Mouse (Mus musculus) Muller cell, postnatal 12 days (primary cell): ENCODE measurements around the gene Erc2.
A peak's percentile ranks its signal among the peaks of the same experiment; 100 is the strongest.

Experiments
- DNase-seq: peaks from one replicate; pipeline ENCODE4 v3.0.0-alpha.2; 2015; ENCODE audit errors: inconsistent ontology term

Gene Erc2

GRCm38 (mm10) chr14:28288926-28289325 lies 666.7 kb downstream of the Erc2 start:
- no peak for DNase-seq

DNA sequence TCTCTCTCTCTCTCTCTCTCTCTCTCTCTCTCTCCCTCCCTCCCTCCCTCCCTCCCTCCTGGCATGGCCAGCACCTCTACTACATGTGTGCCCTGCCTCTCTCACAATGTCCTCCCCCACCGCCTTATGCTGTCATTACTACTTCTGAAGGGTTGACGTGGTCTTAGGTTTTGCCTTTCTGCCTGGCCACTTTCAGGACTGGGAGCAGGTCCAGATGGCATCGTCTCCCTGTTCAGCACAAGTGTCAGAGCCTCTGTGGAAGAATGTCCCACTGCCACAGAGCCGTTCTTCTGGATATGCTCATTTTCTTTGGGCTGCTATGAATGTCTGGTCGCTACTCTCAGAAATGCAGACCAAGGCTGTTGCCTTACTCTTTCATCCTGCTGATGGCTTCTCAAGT lies 671.7 kb downstream of the Erc2 start:
- no peak for DNase-seq

GRCm38 (mm10) chr14:28295145-28295544 lies 672.9 kb downstream of the Erc2 start:
- DNase-seq: no peak

GRCm38 (mm10) chr14:28300095-28300494 lies 677.9 kb downstream of the Erc2 start:
- no peak for DNase-seq

GRCm38 (mm10) chr14:28301251-28301650 lies 679.0 kb downstream of the Erc2 start:
- DNase-seq: no peak

GRCm38 (mm10) chr14:28304131-28304530 lies 681.9 kb downstream of the Erc2 start:
- no peak for DNase-seq

GRCm38 (mm10) chr14:28308661-28309060 lies 686.4 kb downstream of the Erc2 start:
- no peak for DNase-seq

- DNase-seq: no peak
Measured at GRCm38 (mm10) chr14:28316851-28317250, 694.6 kb downstream of the Erc2 start.

DNA sequence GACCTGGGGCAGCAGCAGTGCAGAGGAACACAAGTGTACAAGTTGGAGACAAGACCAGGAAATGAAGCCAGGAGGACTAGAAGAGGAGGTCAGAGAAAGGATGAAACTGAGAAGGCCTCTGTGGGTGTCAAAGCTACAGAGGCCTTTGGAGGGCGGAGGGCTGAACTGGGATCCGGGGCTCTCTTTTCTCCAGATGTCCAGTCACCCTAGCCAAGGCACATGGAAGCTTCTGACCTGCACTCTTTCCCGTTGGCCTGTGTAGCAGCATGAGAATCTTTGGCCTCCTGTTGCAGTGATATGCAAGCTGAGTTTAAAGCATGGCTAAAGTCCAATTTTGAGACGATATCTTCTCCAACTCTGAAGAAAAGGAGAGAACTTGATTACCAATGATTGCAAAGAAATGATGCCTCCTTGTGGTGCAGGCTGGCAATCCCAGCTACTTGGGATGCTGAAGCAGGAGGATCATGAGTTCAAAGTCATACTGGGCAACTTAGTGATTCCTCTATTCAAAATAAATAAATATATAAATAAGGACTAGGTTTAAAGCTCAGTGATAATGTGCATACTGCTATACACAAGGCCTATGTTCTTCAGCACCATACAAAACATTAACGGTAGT lies 699.8 kb downstream of the Erc2 start:
- DNase-seq: no peak

DNA sequence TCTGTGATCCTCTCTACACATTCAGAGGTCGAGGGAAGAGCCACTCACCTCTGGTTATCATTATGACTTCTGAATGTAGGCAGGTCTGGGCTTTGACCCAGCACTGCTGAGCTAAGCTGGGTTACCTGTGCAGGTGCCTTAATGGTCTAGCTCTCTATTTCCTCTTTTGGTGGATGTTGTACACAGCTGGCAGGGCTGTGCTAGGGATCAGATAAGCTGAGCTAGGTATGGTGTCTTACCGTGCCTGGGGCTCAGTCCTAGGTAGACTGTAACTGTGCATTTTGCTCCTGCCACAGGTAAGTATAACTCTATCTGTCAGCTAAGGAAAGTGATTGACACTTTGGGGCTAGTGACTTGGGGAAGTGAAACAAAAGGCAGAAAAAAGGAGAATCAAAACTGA lies 701.0 kb downstream of the Erc2 start:
- no peak for DNase-seq

DNA sequence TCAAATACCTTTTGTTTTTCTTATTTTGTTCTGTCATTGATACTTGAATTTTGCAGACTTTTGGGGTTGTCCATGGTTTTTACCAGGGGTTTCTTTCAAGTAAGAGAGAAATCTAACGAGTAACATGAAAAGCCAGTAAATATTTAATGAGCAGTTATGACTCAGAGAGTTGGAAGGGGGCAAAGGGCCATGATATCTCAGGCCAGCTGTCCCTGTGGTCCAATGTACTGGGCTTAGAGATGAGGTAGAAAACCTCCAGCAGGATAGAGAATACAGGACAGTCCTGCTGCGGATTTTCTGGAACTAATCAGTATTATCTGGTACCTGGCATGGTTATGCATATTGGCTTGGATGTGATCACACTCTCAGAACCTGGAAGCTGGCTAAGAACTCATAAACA lies 701.5 kb downstream of the Erc2 start:
- DNase-seq: no peak

- no peak for DNase-seq
Measured at GRCm38 (mm10) chr14:28326456-28326855, 704.2 kb downstream of the Erc2 start.

DNA sequence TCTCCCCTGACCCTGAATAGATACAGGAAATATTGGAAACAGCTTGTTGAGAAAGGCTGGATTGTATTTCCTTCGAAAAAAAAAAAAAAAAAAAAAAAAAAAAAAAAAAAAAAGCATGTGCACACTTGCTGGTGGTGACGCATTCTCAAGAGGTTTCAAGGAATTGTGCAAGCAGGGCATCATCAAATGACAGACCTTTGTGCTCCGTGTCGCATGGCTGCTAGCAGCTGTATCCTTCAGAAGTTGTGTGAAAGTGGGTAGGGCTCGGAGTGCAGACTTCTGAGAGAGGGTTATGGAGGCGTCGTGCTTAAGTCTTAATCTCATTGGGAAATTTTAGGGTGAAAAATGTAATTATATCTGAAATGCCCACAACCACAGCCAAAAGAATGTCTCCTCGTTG lies 706.3 kb downstream of the Erc2 start:
- peak; percentile 20 for DNase-seq

- no peak for DNase-seq
Measured at GRCm38 (mm10) chr14:28331108-28331507, 708.9 kb downstream of the Erc2 start.

GRCm38 (mm10) chr14:28332351-28332953 lies 710.2 kb downstream of the Erc2 start:
- no peak for DNase-seq

- no peak for DNase-seq
Measured at GRCm38 (mm10) chr14:28339146-28339545, 716.9 kb downstream of the Erc2 start.

GRCm38 (mm10) chr14:28349129-28349528 lies 726.9 kb downstream of the Erc2 start:
- DNase-seq: peak; percentile 61

- DNase-seq: peak; percentile 21
Measured at GRCm38 (mm10) chr14:28356031-28356430, 733.8 kb downstream of the Erc2 start.

- DNase-seq: no peak
Measured at GRCm38 (mm10) chr14:28359502-28359901, 737.3 kb downstream of the Erc2 start.

- no peak for DNase-seq
Measured at GRCm38 (mm10) chr14:28359983-28360382, 737.8 kb downstream of the Erc2 start.

- DNase-seq: peak; percentile 91
Measured at GRCm38 (mm10) chr14:28362336-28362735, 740.1 kb downstream of the Erc2 start.

DNA sequence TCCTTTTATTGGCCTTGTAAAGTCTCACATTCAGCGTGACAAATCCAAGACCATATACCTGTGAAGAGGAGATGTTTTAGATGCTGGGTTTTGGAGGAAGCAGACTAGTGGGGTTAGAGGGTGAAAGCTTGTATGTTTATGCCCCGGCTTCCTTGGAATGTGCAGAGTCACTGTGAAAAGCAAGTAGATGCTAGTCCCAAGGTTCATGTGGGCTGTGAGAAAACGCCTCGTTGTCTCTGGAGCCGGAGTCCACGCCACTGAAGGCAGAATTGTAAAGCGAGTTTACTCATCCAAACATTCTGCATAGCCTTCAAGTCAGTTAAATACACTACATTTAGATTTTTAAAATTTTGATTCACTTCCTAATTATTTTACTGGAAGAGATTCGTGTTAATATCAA lies 748.5 kb downstream of the Erc2 start:
- no peak for DNase-seq

DNA sequence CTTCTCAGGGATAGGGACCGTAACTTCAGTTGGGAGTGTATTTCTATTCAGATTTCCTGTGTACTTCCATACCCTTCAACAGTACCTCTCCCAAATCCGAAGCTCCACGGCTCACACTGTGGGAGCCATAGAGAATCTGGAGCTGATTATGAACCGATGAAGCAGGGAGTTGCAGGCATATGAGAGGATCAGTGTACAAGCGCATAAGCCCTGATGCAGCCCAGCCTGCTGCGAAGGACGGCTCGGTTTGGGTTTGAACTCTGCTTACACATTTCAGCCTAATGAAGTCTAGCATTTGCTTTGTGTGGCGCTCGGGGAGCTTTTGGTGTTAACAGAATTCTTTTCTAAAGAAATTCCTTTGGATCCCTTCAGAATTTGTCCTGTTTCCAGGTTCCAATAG lies 749.4 kb downstream of the Erc2 start:
- no peak for DNase-seq

DNA sequence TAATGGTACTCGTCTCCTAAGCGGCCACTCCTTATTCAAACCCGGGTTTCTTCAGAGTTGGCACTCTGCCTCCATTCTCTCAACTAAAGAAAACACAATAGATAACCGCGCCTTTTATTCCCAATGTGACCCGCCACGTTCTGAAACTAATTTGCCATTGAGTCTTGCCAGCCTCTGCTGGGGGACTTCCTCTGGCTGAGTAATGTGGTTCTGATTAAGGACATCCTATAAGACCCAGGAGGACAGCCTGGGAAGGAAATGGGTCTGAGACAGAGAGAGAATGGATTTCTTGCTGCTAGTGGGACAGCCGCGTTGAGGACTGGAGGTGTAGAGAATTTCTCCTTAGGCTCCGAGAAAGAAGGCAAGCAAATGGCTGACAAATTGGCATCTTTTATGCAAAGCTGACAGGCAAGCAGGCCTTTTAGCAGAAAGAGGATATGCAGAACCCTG lies 753.4 kb downstream of the Erc2 start:
- no peak for DNase-seq
